Mouse (Mus musculus): ENCODE results near the gene Ccdc106.

Ccdc106 gene

GRCm38 (mm10) chr7:5020000-5020681 lies at the start of gene Ccdc106, which contains the start of gene Zfp865:
Gene Ccdc106, plus strand, starts transcription at chr7:5020553.
Gene Zfp865, plus strand, starts transcription at chr7:5020376.
- under 1% methylated on average over 49 of the region's 49 CpGs for WGBS

- WGBS = 44% methylated on average over 6 of the region's 6 CpGs
Measured at GRCm38 (mm10) chr7:4971068-4971467, 49.3 kb upstream of the Ccdc106 start, which contains the start of gene Sbk3. Gene Sbk3, minus strand, starts transcription at chr7:4971168.

DNA sequence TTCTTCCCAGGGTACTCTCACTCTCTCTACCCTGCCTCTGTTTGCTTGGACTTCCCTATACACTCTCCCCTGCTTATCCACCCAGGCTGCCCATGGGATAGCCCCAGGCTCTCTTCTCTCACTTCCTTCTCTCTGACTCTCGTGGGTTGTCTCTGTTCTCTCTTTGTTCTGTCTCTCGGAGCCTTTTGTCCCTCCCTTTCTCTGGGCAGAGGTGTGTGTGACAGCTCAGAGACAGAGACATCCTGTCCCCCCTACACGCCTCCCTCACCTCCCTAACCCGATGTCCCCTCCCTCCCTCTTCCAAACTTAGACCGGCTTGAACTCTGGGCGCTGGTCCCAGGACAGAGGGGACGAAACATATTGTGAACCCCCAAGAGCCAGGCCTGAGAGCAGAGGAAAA lies 48.6 kb upstream of the Ccdc106 start:
- WGBS = 48% methylated on average over 7 of the region's 7 CpGs

DNA sequence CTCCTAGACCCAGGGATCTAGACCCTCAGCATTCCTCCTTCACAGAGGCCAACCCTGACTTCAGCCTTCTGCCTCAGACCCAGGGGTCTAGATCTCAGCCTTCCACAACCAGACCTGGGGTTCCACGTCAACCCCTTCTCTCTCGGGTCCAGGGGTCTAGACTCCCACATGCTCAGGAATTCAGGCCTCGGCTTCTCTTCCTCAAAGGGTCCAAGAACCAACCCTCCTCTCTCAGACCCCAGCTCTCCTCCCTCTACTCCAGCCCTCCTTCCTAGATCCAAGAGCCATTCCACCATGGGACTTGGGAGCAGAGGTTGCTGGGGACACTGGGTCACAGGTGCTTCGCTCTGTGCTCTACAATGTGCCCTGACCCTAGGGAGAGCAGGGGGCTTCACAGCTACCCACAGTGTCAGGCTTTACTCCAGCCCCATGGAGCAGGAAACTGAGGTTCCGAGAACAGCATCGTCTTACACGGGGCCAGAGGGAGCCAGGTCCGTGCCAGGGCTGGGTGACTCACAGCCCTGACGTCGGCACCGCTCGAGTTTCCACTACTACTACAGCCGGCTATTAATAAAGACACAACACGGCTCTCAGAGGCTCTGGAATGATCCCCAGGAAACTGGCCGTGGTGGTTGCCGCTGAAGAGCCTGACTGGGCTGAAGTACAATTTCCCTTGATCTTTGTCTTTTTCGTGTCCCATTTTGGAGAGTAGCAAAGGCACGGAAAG lies 47.9 kb upstream of the Ccdc106 start:
- WGBS = 53% methylated on average over 18 of the region's 18 CpGs

- 63% methylated on average over 4 of the region's 4 CpGs for WGBS
Measured at GRCm38 (mm10) chr7:4975455-4975854, 44.9 kb upstream of the Ccdc106 start.

- 93% methylated on average over 7 of the region's 7 CpGs for WGBS
Measured at GRCm38 (mm10) chr7:4976832-4977231, 43.5 kb upstream of the Ccdc106 start.

GRCm38 (mm10) chr7:4988250-4988649 lies 32.1 kb upstream of the Ccdc106 start:
- 57% methylated on average over 2 of the region's 2 CpGs for WGBS

DNA sequence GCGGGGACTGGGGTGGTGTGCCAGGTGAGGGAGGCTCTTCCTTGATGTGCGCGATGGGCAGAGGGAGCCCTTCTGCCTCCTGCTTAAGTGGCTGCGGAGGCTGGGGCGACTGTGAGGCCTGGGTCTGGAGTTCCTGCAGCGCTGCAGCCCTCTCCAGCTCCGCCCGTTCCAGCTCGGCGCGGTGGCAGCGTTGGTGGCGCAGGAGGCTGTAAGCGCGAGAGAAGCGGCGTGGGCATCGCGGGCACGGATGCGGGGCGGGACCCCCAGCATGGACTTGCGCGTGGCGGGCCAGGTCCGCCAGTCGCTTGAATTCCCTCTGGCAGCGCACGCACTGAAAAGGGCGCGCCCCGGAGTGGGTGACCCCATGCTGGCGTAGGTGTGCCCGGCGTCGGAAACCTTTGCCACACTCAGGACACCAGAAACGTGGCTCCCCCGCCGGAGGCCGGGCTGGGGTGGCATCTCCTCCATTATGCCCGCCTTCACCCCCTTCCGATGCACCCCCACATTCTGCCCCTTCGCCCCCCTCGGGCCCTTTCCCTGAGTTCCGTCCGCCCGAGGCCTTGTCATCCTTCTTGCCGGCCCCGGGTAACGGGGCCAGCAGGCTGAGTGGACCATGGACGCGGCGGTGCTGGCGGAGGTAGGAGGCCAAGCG lies 26.9 kb upstream of the Ccdc106 start:
- WGBS = 59% methylated on average over 55 of the region's 55 CpGs

GRCm38 (mm10) chr7:4993999-4994788 lies 26.2 kb upstream of the Ccdc106 start:
- 67% methylated on average over 59 of the region's 59 CpGs for whole genome bisulfite sequencing

GRCm38 (mm10) chr7:4995268-4996002 lies 24.9 kb upstream of the Ccdc106 start:
- WGBS = 5% methylated on average over 19 of the region's 19 CpGs

DNA sequence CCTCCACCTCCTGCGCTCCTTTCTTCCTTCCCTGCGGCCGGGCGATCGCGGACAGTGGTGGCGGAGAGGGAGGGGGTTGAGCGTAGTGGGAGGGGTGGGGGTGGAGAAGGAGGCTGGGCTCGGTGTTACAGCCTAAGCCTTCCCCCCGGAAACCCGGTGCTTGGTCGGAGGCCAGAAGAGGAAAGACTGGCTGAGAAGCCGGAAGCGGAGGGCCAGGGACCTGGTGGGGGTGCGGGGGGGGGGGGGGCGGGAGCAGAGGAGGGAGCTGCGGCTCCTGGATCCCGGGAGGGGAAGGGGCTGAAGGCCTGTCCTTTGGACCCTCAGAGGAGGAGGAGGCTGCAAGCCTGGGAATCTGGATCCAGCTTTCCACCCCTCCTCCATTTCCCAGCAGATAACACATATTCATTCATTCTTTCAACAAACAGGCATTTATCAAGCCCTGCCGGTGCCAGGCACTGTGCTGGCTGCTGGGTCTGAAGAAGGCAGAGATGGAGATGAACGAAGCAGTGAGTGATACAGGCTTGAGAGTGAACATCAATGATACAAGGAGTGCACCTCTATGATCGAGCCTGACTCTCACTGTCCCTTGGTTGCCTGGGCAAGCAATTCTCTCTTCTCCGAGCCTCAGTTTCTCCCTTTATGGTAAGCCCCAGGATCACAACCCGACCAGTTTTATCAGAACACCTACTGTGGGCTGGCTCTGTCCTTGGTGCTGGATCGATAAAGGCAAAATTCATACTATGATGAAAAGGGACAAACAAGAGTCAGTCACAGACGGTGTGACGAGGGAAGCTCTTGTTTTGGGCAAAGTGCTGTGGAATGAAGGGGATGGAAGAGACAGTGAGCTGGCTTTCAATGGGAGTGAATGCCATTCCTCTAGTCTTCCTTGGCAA lies 24.1 kb upstream of the Ccdc106 start, which contains the start of gene Zfp579:
Gene Zfp579 (minus strand): TSS at position 156 of the 893 bp plus-strand sequence.
- 3% methylated on average over 17 of the region's 26 CpGs for WGBS

DNA sequence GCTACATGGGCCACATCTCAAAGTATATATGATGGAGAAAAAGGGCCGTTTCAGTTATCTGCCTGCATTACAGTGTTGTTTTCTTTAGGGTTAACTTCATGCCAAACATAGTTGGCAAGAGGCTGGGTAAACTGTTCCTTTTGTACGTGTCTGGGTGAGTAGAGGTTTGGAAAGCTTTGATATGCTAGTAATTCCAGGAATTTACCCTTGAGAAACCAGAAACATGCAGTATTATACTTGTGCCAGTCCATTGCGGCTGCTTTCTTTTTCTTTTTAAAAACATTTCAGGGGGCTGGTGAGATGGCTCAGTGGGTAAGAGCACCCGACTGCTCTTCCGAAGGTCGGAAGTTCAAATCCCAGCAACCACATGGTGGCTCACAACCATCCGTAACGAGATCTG lies 23.4 kb upstream of the Ccdc106 start:
- WGBS = 37% methylated on average over 8 of the region's 8 CpGs

GRCm38 (mm10) chr7:4999876-5000275 lies 20.5 kb upstream of the Ccdc106 start:
- WGBS = 48% methylated on average over 2 of the region's 2 CpGs

DNA sequence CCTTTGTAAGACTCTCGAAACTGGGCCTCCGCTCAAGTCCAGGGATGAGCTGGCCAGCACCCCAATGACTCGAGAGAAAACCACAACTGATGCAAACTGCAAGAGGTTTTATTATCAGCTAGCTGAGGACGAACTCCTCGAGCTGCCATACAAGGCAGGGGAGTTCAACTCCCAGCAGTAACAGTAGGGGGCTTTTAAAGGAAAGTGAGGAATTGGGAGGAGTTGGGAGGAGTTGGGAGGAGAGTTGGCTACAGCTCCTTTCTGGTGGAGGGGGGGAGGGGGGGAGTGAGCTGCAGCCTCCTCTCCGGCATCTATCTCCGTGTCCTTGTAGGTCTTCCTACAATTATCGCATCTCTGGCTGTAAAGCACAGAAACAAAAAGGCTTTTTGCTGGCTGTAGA lies 17.5 kb upstream of the Ccdc106 start:
- WGBS = 56% methylated on average over 8 of the region's 8 CpGs

DNA sequence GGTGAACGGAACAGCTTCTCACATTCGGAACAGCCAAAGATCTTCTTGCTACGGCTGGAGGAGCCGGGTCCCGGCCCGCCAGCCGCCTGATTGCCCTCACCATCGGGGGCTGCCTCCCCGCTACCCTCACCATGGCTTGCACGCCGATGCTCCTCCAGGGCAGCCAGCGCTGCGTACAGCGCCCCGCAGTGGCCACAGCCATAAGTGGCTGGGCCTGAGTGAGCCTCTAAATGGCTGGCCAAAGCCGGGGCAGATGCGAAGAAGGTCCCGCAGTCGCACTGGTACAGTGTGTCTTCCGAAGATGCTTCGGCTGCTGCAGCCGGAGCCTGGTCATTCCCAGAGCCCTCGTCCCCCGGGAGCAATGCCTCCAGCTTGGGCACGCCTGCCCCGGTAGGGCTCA lies 12.1 kb upstream of the Ccdc106 start:
- WGBS = 98% methylated on average over 26 of the region's 26 CpGs

DNA sequence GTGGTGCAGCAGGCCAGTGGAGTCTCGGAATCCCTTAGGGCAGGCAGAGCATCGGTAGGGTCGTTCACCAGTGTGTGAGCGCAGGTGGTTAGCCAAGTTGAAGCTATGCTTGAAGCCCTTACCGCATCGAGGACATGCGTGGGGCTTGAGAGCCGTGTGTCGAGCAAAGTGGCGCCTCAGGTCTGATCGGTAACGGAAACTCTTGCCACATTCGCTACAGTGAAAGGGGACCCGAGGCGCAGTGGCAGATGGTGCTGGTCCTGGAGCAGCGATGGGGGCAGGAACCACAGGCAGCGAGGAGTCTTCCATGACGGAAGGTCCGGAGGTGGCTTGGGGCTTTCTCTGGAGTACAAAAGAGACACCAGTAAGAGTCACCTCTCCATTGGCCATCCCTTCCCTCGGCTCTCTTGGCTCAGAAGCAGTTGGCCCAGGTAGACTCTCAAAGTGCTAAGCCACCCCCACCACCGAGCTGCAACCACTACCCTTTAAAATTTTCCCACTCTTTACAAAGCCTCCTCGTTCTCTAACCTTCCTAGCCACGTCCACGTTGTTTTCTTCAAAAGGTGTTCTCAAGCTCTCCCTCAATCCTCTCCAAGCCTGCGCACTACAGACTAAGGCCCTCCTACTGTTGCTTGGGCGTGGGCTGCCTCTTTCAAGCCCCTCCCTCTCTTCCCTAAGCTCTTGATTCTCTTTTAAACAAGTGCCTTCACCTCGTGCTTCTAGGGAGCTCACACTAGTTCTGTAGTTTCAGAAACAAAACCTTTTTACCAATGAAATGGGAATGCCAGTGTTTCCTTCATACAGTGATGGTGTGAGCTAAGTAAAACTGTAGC lies 7.5 kb upstream of the Ccdc106 start:
- WGBS = 90% methylated on average over 27 of the region's 27 CpGs

- WGBS = under 1% methylated on average over 42 of the region's 42 CpGs
Measured at GRCm38 (mm10) chr7:5014251-5015117, 5.9 kb upstream of the Ccdc106 start, which contains the start of the genes Zfp524 and Fiz1. Gene Zfp524, plus strand, starts transcription at chr7:5014415. Gene Fiz1, minus strand, starts transcription at chr7:5014697.
